Mouse (Mus musculus): ENCODE measurements at regions not wholly inside any gene's neighbourhood (a gene's known extent, or its start where the extent isn't known, plus 50 kb on each side); places are given as distances from the start of the nearest gene placed in this dataset.

GRCm38 (mm10) chr8:128223092-128223491 is 135.3 kb upstream of the Nrp1 start:
- Histone ChIP-seq H3K27ac (ENCODE audit: control insufficient read depth, low read depth, low read length) (no peak overlapping the region), H3K4me1 (ENCODE audit: control insufficient read depth in 1 of 2, insufficient read depth in 2 of 2, low read length in 2 of 2) (no peaks in the 10 kb centered on the region), H3K79me2 (ENCODE audit: control insufficient read depth, insufficient read depth, low read length, poor library complexity) (no peaks in the 10 kb centered on the region), H3K36me3 (ENCODE audit: control insufficient read depth in 1 of 2, insufficient read depth in 2 of 2, low read length in 2 of 2) (no peaks in the 10 kb centered on the region), H3K4me3 (ENCODE audit: control insufficient read depth in 1 of 2, insufficient read depth in 1 of 2, low read depth in 2 of 2, low read length in 2 of 2) (no peak overlapping the region), H3K9ac (ENCODE audit: control insufficient read depth, low read depth, low read length, poor library complexity, severe bottlenecking) (no peak overlapping the region), H3K9me3 (replicated peaks; ENCODE audit: insufficient read depth, low read length) (no peaks in the 10 kb centered on the region), H3K27me3 (ENCODE audit: control insufficient read depth in 1 of 2, insufficient read depth in 2 of 2, low read length in 2 of 2) (no peaks in the 10 kb centered on the region)
- DNase-seq (ENCODE audit: low read depth, low spot score) = no peak
- TF ChIP-seq MAX (IDR thresholded peaks at IDR 0.05; ENCODE audit: low read length) (no peak), BHLHE40 (IDR thresholded peaks at IDR 0.05; ENCODE audit: borderline replicate concordance, low read depth, low read length) (no peak), E2F4 (IDR thresholded peaks at IDR 0.05; ENCODE audit: borderline replicate concordance, low read depth, low read length) (no peak), MAFK (IDR thresholded peaks at IDR 0.05; ENCODE audit: borderline replicate concordance, low read depth, low read length) (no peak), KAT2A (conservative IDR thresholded peaks at IDR 0.05; ENCODE audit: low read depth, low read length) (no peak), MAZ (IDR thresholded peaks at IDR 0.05; ENCODE audit: low read depth, low read length) (no peak), ELF1 (IDR thresholded peaks at IDR 0.05; ENCODE audit: low read depth, low read length) (no peak), MYB (IDR thresholded peaks at IDR 0.05; ENCODE audit: low read depth, low read length) (no peak), MYC (IDR thresholded peaks at IDR 0.05; ENCODE audit: low read depth, low read length) (no peak), POLR2AphosphoS2 (IDR thresholded peaks at IDR 0.05; ENCODE audit: low read length) (no peak), USF2 (IDR thresholded peaks at IDR 0.05; ENCODE audit: borderline replicate concordance in 1 of 2, insufficient read depth in 1 of 2, low read depth in 1 of 2, low read length in 2 of 2) (no peak), TCF12 (IDR thresholded peaks at IDR 0.05; ENCODE audit: low read depth, low read length) (no peak), RCOR1 (IDR thresholded peaks at IDR 0.05; ENCODE audit: low read depth, low read length) (no peak), ZKSCAN1 (IDR thresholded peaks at IDR 0.05; ENCODE audit: low read depth, low read length) (no peak), UBTF (IDR thresholded peaks at IDR 0.05; ENCODE audit: borderline replicate concordance, insufficient read depth, low read depth, low read length) (no peak)

GRCm38 (mm10) chr8:128223522-128223921 is 134.9 kb upstream of the Nrp1 start:
- no peaks in the 10 kb centered on the region for H3K27me3 ChIP-seq (ENCODE audit: control insufficient read depth in 1 of 2, insufficient read depth in 2 of 2, low read length in 2 of 2)
- TF ChIP-seq ZMIZ1 (IDR thresholded peaks at IDR 0.05; ENCODE audit: low read depth, low read length) (no peak), SMC3 (IDR thresholded peaks at IDR 0.05; ENCODE audit: low read depth, low read length) (no peak), SIN3A (IDR thresholded peaks at IDR 0.05; ENCODE audit: low read length) (no peak), ZC3H11A (IDR thresholded peaks at IDR 0.05; ENCODE audit: low read depth, low read length) (no peak), ZNF384 (IDR thresholded peaks at IDR 0.05; ENCODE audit: low read depth, low read length) (no peak), RAD21 (IDR thresholded peaks at IDR 0.05; ENCODE audit: low read depth, low read length) (no peak), NRF1 (IDR thresholded peaks at IDR 0.05; ENCODE audit: insufficient read depth, low read depth, low read length, poor library complexity, severe bottlenecking) (no peak), UBTF (IDR thresholded peaks at IDR 0.05; ENCODE audit: borderline replicate concordance, insufficient read depth, low read depth, low read length) (no peak), BHLHE40 (IDR thresholded peaks at IDR 0.05; ENCODE audit: borderline replicate concordance, low read depth, low read length) (no peak), CHD2 (IDR thresholded peaks at IDR 0.05; ENCODE audit: low read length) (no peak), POLR2A (IDR thresholded peaks at IDR 0.05; ENCODE audit: control insufficient read depth in 1 of 2, insufficient read depth in 1 of 2, low read depth in 1 of 2, low read length in 2 of 2, poor library complexity in 1 of 2) (no peak), MEF2A (IDR thresholded peaks at IDR 0.05; ENCODE audit: extremely low read depth, insufficient replicate concordance, low read depth, low read length, poor library complexity, severe bottlenecking) (no peak), POLR2AphosphoS2 (IDR thresholded peaks at IDR 0.05; ENCODE audit: low read length) (no peak), MYC (IDR thresholded peaks at IDR 0.05; ENCODE audit: low read depth, low read length) (no peak), CHD1 (IDR thresholded peaks at IDR 0.05; ENCODE audit: low read depth, low read length) (no peak)
- H3K4me3 ChIP-seq (ENCODE audit: control insufficient read depth in 1 of 2, insufficient read depth in 1 of 2, low read depth in 2 of 2, low read length in 2 of 2) = no peak overlapping the region
- H3K79me2 ChIP-seq (ENCODE audit: control insufficient read depth, insufficient read depth, low read length, poor library complexity) = no peaks in the 10 kb centered on the region
- no peaks in the 10 kb centered on the region for H3K4me1 ChIP-seq (ENCODE audit: control insufficient read depth in 1 of 2, insufficient read depth in 2 of 2, low read length in 2 of 2)
- H3K9ac ChIP-seq (ENCODE audit: control insufficient read depth, low read depth, low read length, poor library complexity, severe bottlenecking) = no peak overlapping the region
- no peak overlapping the region for H3K27ac ChIP-seq (ENCODE audit: control insufficient read depth, low read depth, low read length)
- H3K9me3 ChIP-seq (replicated peaks; ENCODE audit: insufficient read depth, low read length) = no peaks in the 10 kb centered on the region
- H3K36me3 ChIP-seq (ENCODE audit: control insufficient read depth in 1 of 2, insufficient read depth in 2 of 2, low read length in 2 of 2) = no peaks in the 10 kb centered on the region
- DNase-seq (ENCODE audit: low read depth, low spot score) = no peak
